Mouse (Mus musculus) kidney, embryonic 16.5 days (tissue): ENCODE measurements around the gene Prpf38b. TPM values are rescaled to one million over a fixed set of nuclear protein-coding genes. Genes with fewer than 3 reads are reported as not detected.

Experiments
- ATAC-seq: fragments of 200-750 bp; cut with Nextera tagmentation; 2 replicates; pipeline ENCODE4 v1.8.0; 2017; ENCODE audit warnings: moderate TSS enrichment; ENCODE audit not compliant: low FRiP score, low TSS enrichment
- H3K27ac ChIP-seq: fragments of 300-500 bp; sonication (generic); 2 replicates; pipeline ENCODE4 v1.5.1; 2014; ENCODE audit warnings: low read length
- H3K27me3 ChIP-seq: fragments of 300-500 bp; sonication (generic); 2 replicates; pipeline ENCODE4 v1.6.1; 2014; ENCODE audit warnings: low read length, control low read depth, mixed read lengths; ENCODE audit not compliant: insufficient read depth
- H3K36me3 ChIP-seq: fragments of 300-500 bp; sonication (generic); 2 replicates; pipeline ENCODE4 v1.6.1; 2014; ENCODE audit warnings: low read length, control low read depth, mixed read lengths; ENCODE audit not compliant: insufficient read depth
- H3K4me1 ChIP-seq: fragments of 300-500 bp; sonication (generic); 2 replicates; pipeline ENCODE4 v1.6.1; 2014; ENCODE audit warnings: low read length, control low read depth, mixed read lengths; ENCODE audit not compliant: insufficient read depth
- H3K4me2 ChIP-seq: fragments of 300-500 bp; sonication (generic); replicated peaks from 2 replicates; pipeline ENCODE4 v1.6.1; 2014; ENCODE audit warnings: low read depth, low read length
- H3K4me3 ChIP-seq: fragments of 300-500 bp; sonication (generic); 2 replicates; pipeline ENCODE4 v1.5.1; 2014; ENCODE audit warnings: mild to moderate bottlenecking, low read length
- H3K9ac ChIP-seq: fragments of 300-500 bp; sonication (generic); replicated peaks from 2 replicates; pipeline ENCODE4 v1.6.1; 2014; ENCODE audit warnings: low read length
- H3K9me3 ChIP-seq: fragments of 300-500 bp; sonication (generic); 2 replicates; pipeline ENCODE4 v1.6.1; 2016; ENCODE audit warnings: low read length, control low read depth
- WGBS: fragments of 180-500 bp; shearing (Covaris S2); extraction: QIAGEN DNeasy Blood & Tissue Kit; methylation state at CpG from one replicate; pipeline ENCODE4 v1.1.7; 2014; 5-methylcytosine and 5-hydroxymethylcytosine counted together
- polyA plus RNA-seq: library from polyadenylated mRNA; unstranded; fragments of >200 nt; fragmentation: Nextera tagmentation; extraction: Ambion mirVana; gene quantifications from 2 replicates; pipeline ENCODE4 v1.2.1, GENCODE M21; 2015

Gene Prpf38b
- polyA plus RNA-seq, 1 experiment from 2014 or later: 69.0 TPM

DNA sequence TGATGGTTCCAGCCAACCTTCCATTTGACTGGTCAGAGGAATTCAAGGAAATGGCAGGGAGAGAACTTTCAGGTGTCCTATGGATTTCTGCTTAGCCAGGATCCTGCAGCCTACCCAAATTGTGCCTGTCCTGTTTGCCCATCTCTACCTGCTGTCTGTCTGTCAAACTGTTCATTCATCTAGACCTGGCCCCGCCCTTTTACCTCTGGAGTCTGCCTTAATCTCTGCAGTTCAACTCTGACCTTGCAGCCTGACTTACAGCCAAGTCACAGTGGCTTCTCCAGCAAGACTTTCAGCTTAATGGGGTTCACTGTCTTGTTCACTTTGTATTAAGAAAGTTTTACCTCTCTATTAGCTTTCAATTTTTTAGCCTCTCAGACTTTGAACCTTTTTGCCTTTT, 14.8 kb upstream of the Prpf38b start:
- Histone ChIP-seq H3K4me1 (no peaks in the 10 kb centered on the region), H3K27me3 (no peaks in the 10 kb centered on the region), H3K4me2 (no peak overlapping the region), H3K4me3 (no peak overlapping the region), H3K27ac (no peak overlapping the region), H3K9ac (no peak overlapping the region), H3K36me3 (no peaks in the 10 kb centered on the region), H3K9me3 (peaks cover 6% of the 10 kb centered on the region; the same call in 1 of the 2 replicates)
- no peak for ATAC-seq
- 84% methylated on average over 1 of the region's 1 CpGs for WGBS

DNA sequence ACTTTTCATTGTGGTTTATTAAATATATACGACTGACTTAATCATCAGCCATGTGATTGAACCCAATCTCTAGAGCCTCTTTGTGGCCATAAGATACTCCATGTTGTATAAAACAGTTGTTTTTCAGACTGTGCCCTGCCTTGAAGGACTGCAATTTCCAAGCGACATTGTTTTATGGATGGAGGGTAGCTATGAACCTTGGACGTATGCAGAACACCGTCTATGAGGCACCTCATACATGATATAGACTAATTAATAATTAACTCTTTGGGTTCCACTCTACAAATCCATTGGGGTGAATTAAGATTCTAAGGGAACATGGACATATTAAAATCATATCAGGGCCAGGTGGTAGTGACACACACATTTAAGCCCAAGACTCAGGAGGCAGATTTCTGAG, 14.2 kb upstream of the Prpf38b start:
- H3K36me3 ChIP-seq: no peaks in the 10 kb centered on the region
- 91% methylated on average over 4 of the region's 4 CpGs for WGBS
- H3K4me1 ChIP-seq: no peaks in the 10 kb centered on the region
- ATAC-seq: no peak
- no peaks in the 10 kb centered on the region for H3K27me3 ChIP-seq
- H3K9ac ChIP-seq: no peak overlapping the region
- no peak overlapping the region for H3K4me3 ChIP-seq
- no peak overlapping the region for H3K4me2 ChIP-seq
- peaks cover 6% of the 10 kb centered on the region; the same call in 1 of the 2 replicates for H3K9me3 ChIP-seq
- no peak overlapping the region for H3K27ac ChIP-seq

DNA sequence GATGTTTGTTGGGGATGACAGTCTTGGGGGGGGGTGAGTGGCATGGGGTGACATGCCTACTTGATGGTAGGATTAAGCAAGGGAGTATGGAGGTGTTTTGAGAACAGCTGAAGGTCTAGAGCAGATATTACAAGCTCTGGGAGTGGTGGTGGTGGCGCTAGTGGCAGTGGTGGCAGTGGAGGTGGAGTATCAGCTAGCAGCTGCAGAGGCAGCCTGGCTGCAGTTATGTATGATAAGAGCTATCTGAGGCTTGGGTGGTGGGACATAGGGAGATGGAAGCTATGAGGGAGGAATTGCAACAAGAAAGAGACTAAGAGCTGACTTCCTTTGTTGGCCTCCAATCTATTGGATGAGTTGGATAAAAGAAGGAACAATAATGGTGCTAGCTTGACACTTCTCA, 10.3 kb upstream of the Prpf38b start:
- Histone ChIP-seq H3K9me3 (no peaks in the 10 kb centered on the region), H3K27ac (no peak overlapping the region), H3K27me3 (no peaks in the 10 kb centered on the region), H3K9ac (no peak overlapping the region), H3K4me2 (no peak overlapping the region), H3K36me3 (no peaks in the 10 kb centered on the region), H3K4me1 (no peaks in the 10 kb centered on the region), H3K4me3 (no peak overlapping the region)
- ATAC-seq: no peak
- 91% methylated on average over 1 of the region's 1 CpGs for WGBS

DNA sequence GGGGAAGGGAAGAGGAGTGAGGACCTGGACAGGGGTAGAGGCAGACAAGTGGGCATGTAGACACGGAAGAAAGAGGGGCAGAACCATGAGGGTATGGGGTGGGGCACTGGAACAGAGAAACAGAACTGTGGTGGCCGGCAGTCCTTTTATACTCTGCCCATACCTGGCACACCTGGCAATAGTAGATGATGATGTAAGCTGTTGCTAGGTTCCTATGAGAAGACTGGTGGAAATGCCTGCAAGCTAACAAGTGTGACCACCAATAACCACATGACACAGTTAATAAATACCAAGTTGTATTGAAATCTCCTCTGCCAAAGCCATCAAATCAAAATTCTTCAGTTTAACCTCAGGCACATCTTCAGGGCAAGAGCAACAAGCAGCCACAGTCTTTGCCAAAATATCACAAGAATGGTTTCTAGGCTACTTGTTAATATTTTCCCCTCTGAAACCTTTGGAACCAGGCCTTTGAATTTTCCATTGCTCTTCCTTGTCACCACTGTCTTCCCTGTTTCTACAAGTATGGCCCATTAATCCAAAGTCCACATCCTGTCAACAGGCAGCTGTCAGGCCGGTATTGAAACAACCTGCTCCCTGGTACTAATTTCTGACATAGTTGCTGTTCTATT, 9.0 kb upstream of the Prpf38b start:
- no peaks in the 10 kb centered on the region for H3K27me3 ChIP-seq
- no peak overlapping the region for H3K4me3 ChIP-seq
- H3K9ac ChIP-seq: no peak overlapping the region
- ATAC-seq: no peak
- H3K27ac ChIP-seq: no peak overlapping the region
- H3K4me2 ChIP-seq: no peak overlapping the region
- H3K4me1 ChIP-seq: no peaks in the 10 kb centered on the region
- H3K9me3 ChIP-seq: no peaks in the 10 kb centered on the region
- no peaks in the 10 kb centered on the region for H3K36me3 ChIP-seq
- WGBS: 87% methylated on average over 3 of the region's 3 CpGs

DNA sequence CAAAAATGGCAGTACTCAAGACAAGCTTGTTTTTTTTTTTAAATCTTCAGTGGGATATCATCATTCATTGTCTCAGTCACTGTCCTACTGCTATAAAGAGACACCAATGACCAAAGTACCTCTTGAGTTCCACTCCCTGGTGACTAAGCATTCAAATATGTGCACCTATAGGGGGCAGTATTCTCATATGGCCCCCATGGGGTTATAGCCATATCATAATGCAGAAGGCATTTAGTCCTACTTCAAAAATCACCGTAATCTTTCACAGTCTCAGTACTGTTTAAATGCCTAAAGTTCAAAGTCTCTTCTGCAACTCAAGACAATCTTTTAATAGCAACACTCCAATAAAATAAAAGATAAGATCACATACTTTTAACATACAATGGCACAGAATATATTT, 7.3 kb upstream of the Prpf38b start:
- 95% methylated on average over 1 of the region's 1 CpGs for WGBS
- no peaks in the 10 kb centered on the region for H3K27me3 ChIP-seq
- no peak for ATAC-seq
- H3K9ac ChIP-seq: no peak overlapping the region
- H3K4me3 ChIP-seq: no peak overlapping the region
- H3K36me3 ChIP-seq: no peaks in the 10 kb centered on the region
- H3K27ac ChIP-seq: no peak overlapping the region
- no peaks in the 10 kb centered on the region for H3K4me1 ChIP-seq
- no peaks in the 10 kb centered on the region for H3K9me3 ChIP-seq
- H3K4me2 ChIP-seq: no peak overlapping the region

DNA sequence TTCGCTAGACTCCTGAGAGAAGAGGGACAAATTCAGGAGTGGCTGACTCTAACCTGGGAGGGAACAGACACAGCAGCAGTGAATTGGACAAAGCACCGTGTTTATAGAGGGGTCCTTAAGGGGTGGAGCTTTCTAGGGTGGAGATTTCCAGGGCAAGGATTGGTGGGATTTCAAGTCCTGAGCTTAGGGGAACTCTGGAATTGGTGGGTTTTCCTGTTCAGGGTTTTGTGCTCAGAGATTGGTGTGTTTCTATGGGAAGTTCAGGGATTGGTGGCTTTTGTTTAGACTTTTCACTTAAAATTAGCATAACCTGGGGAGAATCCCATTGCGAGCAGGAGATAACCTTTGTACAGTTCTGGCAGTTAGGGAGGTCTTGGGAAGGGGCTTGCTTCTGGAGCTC, 6.5 kb upstream of the Prpf38b start:
- H3K4me3 ChIP-seq: no peak overlapping the region
- H3K27ac ChIP-seq: no peak overlapping the region
- 55% methylated on average over 3 of the region's 3 CpGs for WGBS
- no peak overlapping the region for H3K9ac ChIP-seq
- ATAC-seq: no peak
- no peak overlapping the region for H3K4me2 ChIP-seq
- H3K27me3 ChIP-seq: no peaks in the 10 kb centered on the region
- H3K36me3 ChIP-seq: no peaks in the 10 kb centered on the region
- H3K4me1 ChIP-seq: no peaks in the 10 kb centered on the region
- H3K9me3 ChIP-seq: no peaks in the 10 kb centered on the region

DNA sequence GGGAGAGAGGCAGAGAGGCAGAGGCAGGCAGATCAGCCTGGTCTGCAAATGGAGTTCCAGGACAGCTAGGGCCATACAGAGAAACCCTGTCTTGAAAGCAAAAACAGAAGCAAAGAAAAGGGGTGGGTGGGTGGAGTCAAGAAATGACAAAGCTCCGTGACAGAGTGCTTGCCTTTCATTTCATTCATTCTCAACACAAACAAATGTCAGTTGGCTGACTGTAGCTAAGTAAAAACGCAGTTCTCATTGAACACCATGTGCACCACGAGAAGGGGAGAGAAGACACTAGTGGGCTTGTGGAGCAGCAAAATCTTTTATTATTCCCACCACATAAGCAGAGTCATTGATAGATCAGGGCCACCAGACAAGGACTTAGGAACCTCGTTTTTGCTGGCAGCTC, 5.3 kb upstream of the Prpf38b start:
- WGBS: 55% methylated on average over 4 of the region's 4 CpGs
- Histone ChIP-seq H3K4me2 (no peak overlapping the region), H3K27ac (no peak overlapping the region), H3K4me1 (no peaks in the 10 kb centered on the region), H3K36me3 (no peaks in the 10 kb centered on the region), H3K9ac (no peak overlapping the region), H3K4me3 (no peak overlapping the region), H3K27me3 (no peaks in the 10 kb centered on the region), H3K9me3 (no peaks in the 10 kb centered on the region)
- no peak for ATAC-seq

DNA sequence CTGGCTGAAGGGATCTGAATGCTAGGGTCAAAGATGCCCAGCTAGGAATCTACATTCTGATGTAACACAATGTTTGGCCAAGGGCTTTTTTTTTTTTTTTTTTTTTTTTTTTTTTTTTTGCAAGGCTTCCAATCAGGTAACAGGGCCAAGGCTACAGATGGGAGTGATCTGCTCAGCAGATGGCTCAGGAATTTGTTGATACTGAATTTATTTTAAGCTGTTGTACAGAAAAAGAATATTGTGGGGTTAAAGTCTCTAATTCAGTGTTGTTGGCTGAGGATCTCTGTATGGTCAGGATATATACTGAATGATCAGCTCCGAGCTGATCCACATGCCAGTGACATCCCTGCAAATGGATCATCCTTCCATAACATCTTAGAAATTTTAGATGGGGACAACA, 4.5 kb upstream of the Prpf38b start:
- H3K4me3 ChIP-seq: no peak overlapping the region
- H3K9ac ChIP-seq: no peak overlapping the region
- no peak overlapping the region for H3K27ac ChIP-seq
- no peaks in the 10 kb centered on the region for H3K36me3 ChIP-seq
- no peaks in the 10 kb centered on the region for H3K9me3 ChIP-seq
- no peak overlapping the region for H3K4me2 ChIP-seq
- H3K27me3 ChIP-seq: no peaks in the 10 kb centered on the region
- ATAC-seq: no peak
- WGBS: 77% methylated on average over 1 of the region's 1 CpGs
- no peaks in the 10 kb centered on the region for H3K4me1 ChIP-seq

DNA sequence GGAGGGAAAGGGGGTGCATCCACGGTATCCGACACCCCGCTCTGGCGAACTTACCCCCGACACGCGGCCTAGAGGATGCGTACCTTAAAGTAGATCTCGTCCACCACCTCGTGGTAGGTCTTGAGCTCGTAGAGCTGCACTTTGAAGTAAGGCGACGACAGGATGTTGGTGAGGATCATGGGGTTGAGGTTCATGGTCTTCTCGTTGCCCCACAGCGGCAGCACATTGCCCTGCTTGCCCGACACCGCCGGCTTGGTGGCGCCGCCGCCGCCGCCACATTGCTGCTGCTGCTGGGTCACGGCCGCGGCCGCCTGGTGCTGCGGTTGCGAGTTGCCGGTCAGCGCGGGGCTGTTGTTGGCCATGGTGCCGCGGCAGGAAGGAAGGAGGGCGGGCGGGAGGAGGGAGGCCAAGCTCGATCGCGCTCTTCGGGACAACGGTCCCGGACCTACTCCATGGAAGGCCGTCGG, 413 bp downstream of the Prpf38b start:
- no peaks in the 10 kb centered on the region for H3K9me3 ChIP-seq
- H3K36me3 ChIP-seq: peaks cover 15% of the 10 kb centered on the region
- H3K9ac ChIP-seq: peak overlapping the region; percentile 93
- H3K4me3 ChIP-seq: peak overlapping the region; percentile 82
- under 1% methylated on average over 42 of the region's 44 CpGs for WGBS
- H3K27me3 ChIP-seq: no peaks in the 10 kb centered on the region
- H3K27ac ChIP-seq: peak overlapping the region; percentile 100
- peak; percentile 91 for ATAC-seq
- peaks cover 13% of the 10 kb centered on the region for H3K4me1 ChIP-seq
- peak overlapping the region; percentile 95 for H3K4me2 ChIP-seq

DNA sequence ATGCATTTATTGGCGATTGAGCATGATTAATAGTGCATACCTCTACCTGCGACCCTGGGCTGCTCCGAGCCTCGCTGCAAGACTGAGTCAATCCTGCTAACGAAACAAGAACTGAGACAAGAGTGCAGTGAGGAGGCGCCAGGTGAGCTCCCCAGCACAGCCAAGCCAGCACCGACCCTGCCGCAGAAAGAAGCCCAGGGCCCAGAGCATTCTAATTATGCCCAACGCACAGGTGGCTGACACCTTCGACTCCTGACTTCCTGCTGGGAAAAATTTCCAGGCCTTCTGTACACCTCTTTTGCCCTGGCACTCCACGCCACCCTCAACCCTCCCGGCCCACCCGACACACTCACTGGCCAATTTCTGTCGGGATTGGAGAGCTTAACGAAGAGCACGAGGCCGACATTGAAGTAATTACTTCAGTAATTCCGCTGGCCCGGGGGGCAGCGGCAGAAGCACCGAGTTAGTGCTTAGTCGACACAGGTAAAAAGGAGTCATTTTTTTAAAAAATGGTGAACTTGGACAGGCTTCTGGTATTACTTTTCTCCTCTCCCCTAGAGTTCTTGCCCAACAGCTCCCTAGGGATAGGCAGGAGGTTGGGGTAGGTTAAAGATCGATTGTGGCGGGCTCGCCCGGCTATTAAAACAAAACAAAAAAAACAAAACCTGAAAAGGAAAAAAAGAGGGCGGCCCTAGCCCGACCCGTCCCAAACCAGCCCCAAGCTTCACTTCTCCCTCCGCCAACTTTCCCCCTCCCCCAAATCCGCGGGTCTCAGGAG, 1.0 kb downstream of the Prpf38b start:
- under 1% methylated on average over 32 of the region's 32 CpGs for WGBS
- H3K27ac ChIP-seq: peak overlapping the region; percentile 100
- H3K4me2 ChIP-seq: peak overlapping the region; percentile 95
- peaks cover 19% of the 10 kb centered on the region for H3K36me3 ChIP-seq
- no peak for ATAC-seq
- H3K4me3 ChIP-seq: peak overlapping the region; percentile 82
- peaks cover 13% of the 10 kb centered on the region for H3K4me1 ChIP-seq
- no peaks in the 10 kb centered on the region for H3K9me3 ChIP-seq
- H3K27me3 ChIP-seq: no peaks in the 10 kb centered on the region
- H3K9ac ChIP-seq: peak overlapping the region; percentile 93
